Mouse (Mus musculus) neural tube, embryonic 14.5 days (tissue): ENCODE measurements around the gene Mab21l3. TPM values are rescaled to one million over a fixed set of nuclear protein-coding genes. Genes with fewer than 3 reads are reported as not detected.
"Not testable (repeated sequence)": the region's sequence is repeated elsewhere in the genome, so short reads cannot be mapped to it uniquely, and the experiment has no call there.

Source experiments
- ATAC-seq: fragments of 200-750 bp; cut with Nextera tagmentation; 2 replicates; pipeline ENCODE4 v1.8.0; 2017; ENCODE audit warnings: low read depth, mild to moderate bottlenecking, moderate TSS enrichment, moderate library complexity
- H3K27ac ChIP-seq: fragments of 300-500 bp; sonication (generic); 2 replicates; pipeline ENCODE4 v1.5.1; 2014; ENCODE audit warnings: low read depth, mild to moderate bottlenecking, control low read depth, low read length, moderate library complexity, mixed read lengths
- H3K27me3 ChIP-seq: fragments of 300-500 bp; sonication (generic); 2 replicates; pipeline ENCODE4 v1.6.1; 2014; ENCODE audit warnings: low read length; ENCODE audit not compliant: control insufficient read depth, insufficient read depth
- H3K36me3 ChIP-seq: fragments of 300-500 bp; sonication (generic); 2 replicates; pipeline ENCODE4 v1.6.1; 2014; ENCODE audit warnings: low read length, mixed read lengths; ENCODE audit not compliant: control insufficient read depth, insufficient read depth
- H3K4me1 ChIP-seq: fragments of 300-500 bp; sonication (generic); 2 replicates; pipeline ENCODE4 v1.6.1; 2014; ENCODE audit warnings: low read length; ENCODE audit not compliant: control insufficient read depth, insufficient read depth
- H3K4me2 ChIP-seq: fragments of 300-500 bp; sonication (generic); 2 replicates; pipeline ENCODE4 v1.6.1; 2014; ENCODE audit warnings: mild to moderate bottlenecking, low read depth, low read length, control low read depth
- H3K4me3 ChIP-seq: fragments of 300-500 bp; sonication (generic); 2 replicates; pipeline ENCODE4 v1.5.1; 2014; ENCODE audit warnings: low read depth, low read length, control low read depth, mixed read lengths
- H3K9ac ChIP-seq: fragments of 300-500 bp; sonication (generic); replicated peaks from 2 replicates; pipeline ENCODE4 v1.6.1; 2014; ENCODE audit warnings: low read depth, mild to moderate bottlenecking, control low read depth, low read length, mixed read lengths
- H3K9me3 ChIP-seq: fragments of 300-500 bp; sonication (generic); 2 replicates; pipeline ENCODE4 v1.6.1; 2016; ENCODE audit warnings: low read length; ENCODE audit not compliant: control insufficient read depth
- WGBS: fragments of 180-500 bp; shearing (Covaris S2); extraction: QIAGEN DNeasy Blood & Tissue Kit; methylation state at CpG from one replicate; pipeline ENCODE4 v1.1.7; 2014; 5-methylcytosine and 5-hydroxymethylcytosine counted together
- polyA plus RNA-seq: library from polyadenylated mRNA; unstranded; fragments of >200 nt; fragmentation: Nextera tagmentation; extraction: Ambion mirVana; gene quantifications from 2 replicates; pipeline ENCODE4 v1.2.1, GENCODE M21; 2014

Mab21l3 gene
- polyA plus RNA-seq, 1 experiment from 2014 or later = 0.12 TPM

DNA sequence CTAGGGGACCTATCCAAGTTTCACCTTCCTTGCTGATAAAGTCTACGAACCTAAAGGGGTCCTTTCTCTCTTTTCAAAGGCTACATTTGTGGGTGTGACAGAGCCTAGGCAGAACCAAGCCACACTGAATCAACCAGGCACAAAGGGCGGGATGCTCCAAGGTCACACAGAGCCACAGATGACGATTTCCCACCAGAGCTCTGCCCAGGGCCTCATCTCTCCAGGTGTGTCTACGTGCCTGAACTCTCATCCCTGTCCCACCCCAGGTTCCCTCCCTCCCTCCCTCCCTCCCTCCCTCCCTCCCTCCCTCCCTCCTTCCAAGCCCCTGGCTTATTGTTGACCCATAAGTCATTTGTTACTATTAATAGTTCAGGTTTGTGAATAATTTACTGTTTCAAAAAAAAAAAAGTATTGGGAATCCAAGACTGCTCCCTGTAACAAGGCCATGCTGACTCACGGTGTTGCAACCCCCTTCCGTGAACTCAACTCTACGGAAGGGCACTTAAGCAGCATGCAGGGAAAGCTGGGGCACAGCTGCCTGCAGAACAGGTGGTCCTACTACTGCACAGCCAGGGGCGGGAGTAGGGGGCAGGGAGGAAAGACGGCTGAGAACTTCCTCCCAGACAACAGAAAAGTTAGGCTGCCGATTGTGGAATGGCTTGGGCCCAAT, 17.4 kb downstream of the Mab21l3 start:
- WGBS = 35% methylated on average over 10 of the region's 10 CpGs
- no peak overlapping the region for H3K27ac ChIP-seq
- no peak overlapping the region for H3K4me2 ChIP-seq
- H3K9me3 ChIP-seq = no peaks in the 10 kb centered on the region
- no peak overlapping the region for H3K4me3 ChIP-seq
- H3K36me3 ChIP-seq = no peaks in the 10 kb centered on the region
- no peak for ATAC-seq
- H3K4me1 ChIP-seq = 0 out of 2 replicates have a peak, but pooled peaks cover 4% of the 10 kb centered on the region
- no peaks in the 10 kb centered on the region for H3K27me3 ChIP-seq
- no peak overlapping the region for H3K9ac ChIP-seq

DNA sequence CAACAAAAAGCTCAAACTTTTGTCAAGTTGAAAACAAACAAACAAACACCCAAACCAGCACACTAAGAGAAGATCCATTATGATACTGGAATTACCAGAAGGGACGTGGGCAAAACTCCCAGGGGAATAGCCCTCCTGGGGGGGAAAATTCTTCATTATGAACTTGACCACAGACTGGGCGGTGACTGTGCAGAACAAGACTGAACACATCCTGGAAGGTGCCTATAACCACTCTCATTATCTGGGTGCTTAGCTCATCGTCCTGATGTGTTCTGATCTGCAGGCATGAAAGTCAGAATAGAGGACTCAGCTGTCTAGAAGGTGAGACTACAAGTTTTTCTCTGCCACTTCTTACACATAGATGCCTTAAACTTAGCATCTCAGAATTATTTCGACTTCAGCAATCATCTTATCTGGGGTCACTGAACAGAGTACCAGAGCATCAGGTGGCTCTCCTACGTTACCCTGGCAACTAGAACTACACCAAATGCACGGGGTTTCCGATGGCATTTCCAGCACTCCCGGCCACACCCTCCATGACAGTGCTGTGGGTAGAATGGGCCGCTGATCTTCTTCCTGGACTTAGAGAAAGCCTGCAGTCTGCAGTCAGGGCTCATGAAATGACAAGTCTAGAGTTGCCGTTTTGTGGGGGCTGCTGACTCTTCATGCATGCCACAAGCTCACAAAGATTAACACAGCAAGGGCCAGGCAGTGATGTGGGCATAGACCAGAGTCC, 18.7 kb downstream of the Mab21l3 start:
- H3K4me1 ChIP-seq = no peaks in the 10 kb centered on the region
- H3K9ac ChIP-seq = no peak overlapping the region
- H3K27ac ChIP-seq = no peak overlapping the region
- ATAC-seq = no peak
- no peaks in the 10 kb centered on the region for H3K27me3 ChIP-seq
- H3K9me3 ChIP-seq = no peaks in the 10 kb centered on the region
- no peaks in the 10 kb centered on the region for H3K36me3 ChIP-seq
- no peak overlapping the region for H3K4me3 ChIP-seq
- WGBS = 81% methylated on average over 10 of the region's 10 CpGs
- no peak overlapping the region for H3K4me2 ChIP-seq

DNA sequence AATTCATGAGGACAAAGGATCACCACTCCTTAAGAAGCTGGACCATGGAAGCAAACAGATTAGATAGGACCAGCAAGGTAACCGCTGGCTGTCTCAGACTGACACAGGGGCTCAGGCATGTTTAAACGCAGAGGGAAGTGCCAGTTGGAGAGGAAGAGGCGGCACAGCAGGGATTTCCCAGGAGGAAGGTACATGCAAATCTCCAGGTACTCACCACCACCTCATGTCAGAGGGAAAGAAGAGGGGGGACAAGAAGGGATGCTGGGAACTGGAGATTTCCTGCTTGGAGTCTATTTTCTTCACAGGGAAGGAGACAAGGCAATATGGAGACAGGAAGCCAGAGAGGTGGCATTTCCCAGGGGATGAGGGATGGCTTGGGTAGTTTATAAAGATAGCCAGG, 20.2 kb downstream of the Mab21l3 start:
- ATAC-seq = no peak
- no peaks in the 10 kb centered on the region for H3K9me3 ChIP-seq
- no peak overlapping the region for H3K4me2 ChIP-seq
- H3K36me3 ChIP-seq = no peaks in the 10 kb centered on the region
- H3K27me3 ChIP-seq = no peaks in the 10 kb centered on the region
- H3K27ac ChIP-seq = no peak overlapping the region
- no peak overlapping the region for H3K4me3 ChIP-seq
- H3K4me1 ChIP-seq = no peaks in the 10 kb centered on the region
- no peak overlapping the region for H3K9ac ChIP-seq
- WGBS = 69% methylated on average over 3 of the region's 3 CpGs

DNA sequence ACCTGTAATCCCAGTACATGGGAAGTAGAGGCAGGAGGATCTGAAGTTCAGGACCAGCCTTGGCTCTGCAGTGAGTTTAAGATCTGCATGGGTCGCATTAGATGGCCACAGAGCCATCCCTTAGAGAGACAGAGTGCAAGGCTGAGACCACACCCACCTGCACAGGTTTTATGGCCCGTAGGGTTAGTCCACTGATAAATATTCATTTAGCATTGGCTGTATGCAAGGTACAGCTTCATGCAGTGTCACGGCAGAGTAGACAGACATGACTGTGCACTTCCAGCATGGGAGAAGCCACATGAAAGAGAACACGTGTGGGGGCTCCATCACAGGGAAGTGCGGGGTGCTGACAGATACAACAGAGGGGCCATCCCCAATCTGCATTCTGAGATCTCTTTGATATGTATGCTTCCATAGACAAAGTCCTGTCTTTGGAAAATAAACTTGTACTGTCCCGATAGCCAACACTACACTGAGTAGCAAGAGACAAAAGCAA, 21.5 kb downstream of the Mab21l3 start:
- WGBS = 83% methylated on average over 6 of the region's 6 CpGs
- no peak overlapping the region for H3K4me3 ChIP-seq

DNA sequence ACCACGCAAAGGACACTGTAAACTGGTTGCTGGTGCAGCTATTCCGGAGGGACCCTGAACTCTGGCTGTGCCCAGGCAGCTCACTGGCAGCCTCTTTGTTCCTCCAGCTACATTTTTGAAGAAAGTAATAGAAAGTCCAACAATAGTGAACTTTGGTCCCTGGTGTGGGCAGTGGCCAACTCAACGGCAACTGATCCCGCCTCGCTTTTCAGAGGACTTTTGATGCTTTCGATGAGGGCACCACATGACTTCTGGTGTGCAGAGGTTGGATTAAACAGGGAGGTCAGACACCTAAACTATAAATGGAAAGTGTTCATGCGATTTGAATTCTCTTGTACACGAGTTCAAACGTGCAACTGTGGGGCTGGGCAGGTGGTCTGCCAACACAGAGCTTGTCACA, 24.4 kb downstream of the Mab21l3 start:
- no peak overlapping the region for H3K9ac ChIP-seq
- no peak for ATAC-seq
- no peak overlapping the region for H3K4me2 ChIP-seq
- WGBS = 86% methylated on average over 9 of the region's 9 CpGs
- no peaks in the 10 kb centered on the region for H3K9me3 ChIP-seq
- H3K4me1 ChIP-seq = no peaks in the 10 kb centered on the region
- H3K4me3 ChIP-seq = no peak overlapping the region
- H3K36me3 ChIP-seq = no peaks in the 10 kb centered on the region
- H3K27ac ChIP-seq = no peak overlapping the region
- H3K27me3 ChIP-seq = no peaks in the 10 kb centered on the region

More for the DNA sequence above, 21.5 kb downstream of the Mab21l3 start:
- Histone ChIP-seq H3K4me2 (no peak overlapping the region), H3K36me3 (no peaks in the 10 kb centered on the region), H3K9me3 (no peaks in the 10 kb centered on the region), H3K27ac (no peak overlapping the region), H3K27me3 (no peaks in the 10 kb centered on the region), H3K9ac (no peak overlapping the region), H3K4me1 (no peaks in the 10 kb centered on the region)
- no peak for ATAC-seq

DNA sequence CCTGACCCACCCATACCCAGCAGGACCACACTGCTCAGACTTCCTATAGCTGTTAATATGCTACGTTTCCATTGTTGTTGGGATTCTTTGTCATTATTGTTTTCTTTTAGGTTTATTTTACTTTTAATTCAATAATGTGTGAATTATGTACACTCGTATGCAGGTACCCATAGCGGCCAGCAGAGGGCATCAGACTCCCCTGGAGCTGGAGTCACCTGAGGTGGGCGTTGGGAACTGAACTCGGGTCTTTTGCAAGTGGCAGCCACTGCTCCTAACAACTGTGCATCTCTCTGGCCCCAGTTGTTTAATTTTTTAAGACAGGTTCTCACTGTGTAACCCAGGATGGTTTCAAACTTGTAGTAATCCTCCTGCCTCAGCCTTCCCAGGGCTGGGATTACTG, 26.7 kb downstream of the Mab21l3 start:
- Histone ChIP-seq H3K9me3 (no peaks in the 10 kb centered on the region), H3K27me3 (no peaks in the 10 kb centered on the region), H3K9ac (no peak overlapping the region), H3K4me3 (no peak overlapping the region), H3K36me3 (no peaks in the 10 kb centered on the region), H3K27ac (no peak overlapping the region), H3K4me1 (no peaks in the 10 kb centered on the region), H3K4me2 (no peak overlapping the region)
- no peak for ATAC-seq
- WGBS = 77% methylated on average over 5 of the region's 5 CpGs

DNA sequence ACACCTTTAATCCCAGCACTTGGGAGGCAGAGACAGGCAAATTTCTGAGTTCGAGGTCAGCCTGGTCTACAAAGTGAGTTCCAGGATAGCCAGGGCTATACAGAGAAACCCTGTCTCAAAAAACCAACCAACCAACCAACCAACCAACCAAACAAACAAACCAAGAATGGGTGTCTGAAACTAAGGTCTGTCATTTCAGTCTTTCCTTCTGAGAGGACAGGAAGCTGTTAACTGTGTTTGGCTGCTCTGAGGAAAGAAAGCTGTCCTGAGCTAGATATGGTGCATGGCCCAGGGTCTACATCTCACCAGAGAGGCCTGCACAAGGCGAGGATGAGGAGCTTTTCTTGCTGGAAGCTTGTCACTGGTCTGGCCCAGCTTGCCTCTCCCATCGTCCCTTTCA, 28.1 kb downstream of the Mab21l3 start:
- H3K9me3 ChIP-seq, H3K36me3 ChIP-seq, H3K4me3 ChIP-seq, H3K4me2 ChIP-seq, H3K4me1 ChIP-seq, H3K27ac ChIP-seq, H3K9ac ChIP-seq, ATAC-seq, H3K27me3 ChIP-seq: not testable (repeated sequence)
- 87% methylated on average over 3 of the region's 3 CpGs for WGBS

DNA sequence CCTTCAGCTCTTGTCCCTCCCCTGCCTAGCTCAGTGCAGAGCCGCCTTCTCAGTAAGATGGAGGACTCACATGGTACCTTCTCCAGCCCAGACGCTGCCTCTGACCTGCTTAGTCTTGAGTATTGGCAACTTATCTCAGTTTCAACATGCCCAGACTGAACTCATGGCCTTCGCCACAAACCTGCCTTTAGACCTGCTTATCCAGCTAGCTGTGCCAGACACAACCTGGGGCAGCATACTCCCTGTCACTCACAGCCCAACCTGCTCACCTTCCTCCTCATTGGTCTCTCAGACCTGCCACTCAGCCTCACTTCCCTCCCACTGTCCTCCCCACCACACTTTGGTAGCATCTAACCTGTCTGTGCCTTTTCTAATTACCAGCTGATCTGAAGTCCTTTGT, 32.8 kb downstream of the Mab21l3 start:
- H3K9ac ChIP-seq = no peak overlapping the region
- no peaks in the 10 kb centered on the region for H3K27me3 ChIP-seq
- no peaks in the 10 kb centered on the region for H3K36me3 ChIP-seq
- no peaks in the 10 kb centered on the region for H3K4me1 ChIP-seq
- H3K4me3 ChIP-seq = no peak overlapping the region
- no peak overlapping the region for H3K27ac ChIP-seq
- ATAC-seq = no peak
- no peaks in the 10 kb centered on the region for H3K9me3 ChIP-seq
- no peak overlapping the region for H3K4me2 ChIP-seq
- 98% methylated on average over 3 of the region's 3 CpGs for WGBS

DNA sequence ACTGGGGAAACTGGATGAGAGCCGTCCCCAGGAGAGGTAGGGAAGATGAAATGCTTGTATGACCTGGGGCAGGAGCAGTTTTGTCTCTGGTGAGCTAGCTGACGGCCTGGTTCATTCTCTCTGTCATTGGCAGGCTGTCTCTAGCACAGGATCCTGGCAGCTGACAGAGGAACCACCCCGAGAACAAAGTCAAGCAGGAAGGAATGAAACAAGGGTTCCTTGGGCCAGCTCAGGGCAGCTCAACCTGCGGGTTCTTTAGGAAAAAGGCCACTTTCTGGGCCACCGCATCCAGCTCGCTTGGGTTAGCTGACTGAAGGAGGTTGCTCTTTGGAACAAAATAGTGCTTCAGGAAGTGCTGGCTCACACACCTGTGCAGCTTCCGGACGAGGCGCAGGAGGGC, 34.0 kb downstream of the Mab21l3 start:
- H3K9me3 ChIP-seq = no peaks in the 10 kb centered on the region
- no peak overlapping the region for H3K9ac ChIP-seq
- H3K27ac ChIP-seq = no peak overlapping the region; the same call in 1 of the 2 replicates
- no peaks in the 10 kb centered on the region for H3K27me3 ChIP-seq
- 84% methylated on average over 9 of the region's 9 CpGs for WGBS
- no peak overlapping the region for H3K4me3 ChIP-seq
- H3K4me1 ChIP-seq = no peaks in the 10 kb centered on the region
- no peaks in the 10 kb centered on the region for H3K36me3 ChIP-seq
- no peak overlapping the region for H3K4me2 ChIP-seq
- ATAC-seq = no peak
